Mouse (Mus musculus) midbrain, embryonic 11.5 days (tissue): ENCODE results near the gene H2-Q6. TPM values are rescaled to one million over a fixed set of nuclear protein-coding genes. Genes with fewer than 3 reads are reported as not detected.
"Not testable (repeated sequence)": the region's sequence is repeated elsewhere in the genome, so short reads cannot be mapped to it uniquely, and the experiment has no call there.

Experiments used
- ATAC-seq: fragments of 200-750 bp; cut with Nextera tagmentation; 2 replicates; pipeline ENCODE4 v1.8.0; 2017; ENCODE audit warnings: moderate TSS enrichment, moderate library complexity; ENCODE audit not compliant: low FRiP score
- DNase-seq: peaks from one replicate; pipeline ENCODE4 v3.0.0; 2015; ENCODE audit warnings: low spot score; ENCODE audit errors: missing footprints
- H3K27ac ChIP-seq: fragments of 300-500 bp; sonication (generic); 2 replicates; pipeline ENCODE4 v1.5.1; 2014; ENCODE audit warnings: low read depth, low read length
- H3K27me3 ChIP-seq: fragments of 300-500 bp; sonication (generic); 2 replicates; pipeline ENCODE4 v1.6.1; 2014; ENCODE audit warnings: mild to moderate bottlenecking, low read length, moderate library complexity, mixed read lengths; ENCODE audit not compliant: control insufficient read depth, insufficient read depth
- H3K36me3 ChIP-seq: fragments of 300-500 bp; sonication (generic); 2 replicates; pipeline ENCODE4 v1.6.1; 2014; ENCODE audit warnings: mild to moderate bottlenecking, low read length, moderate library complexity, mixed read lengths; ENCODE audit not compliant: control insufficient read depth, insufficient read depth
- H3K4me1 ChIP-seq: fragments of 300-500 bp; sonication (generic); 2 replicates; pipeline ENCODE4 v1.6.1; 2014; ENCODE audit warnings: low read length; ENCODE audit not compliant: control insufficient read depth, insufficient read depth
- H3K4me2 ChIP-seq: fragments of 300-500 bp; sonication (generic); 2 replicates; pipeline ENCODE4 v1.6.1; 2014; ENCODE audit warnings: mild to moderate bottlenecking, moderate library complexity
- H3K4me3 ChIP-seq: fragments of 300-500 bp; sonication (generic); 2 replicates; pipeline ENCODE4 v1.5.1; 2014; ENCODE audit warnings: low read depth, low read length
- H3K9ac ChIP-seq: fragments of 300-500 bp; sonication (generic); 2 replicates; pipeline ENCODE4 v1.6.1; 2014; ENCODE audit warnings: low read length
- H3K9me3 ChIP-seq: fragments of 300-500 bp; sonication (generic); 2 replicates; pipeline ENCODE4 v1.6.1; 2016; ENCODE audit warnings: low read length; ENCODE audit not compliant: control insufficient read depth
- WGBS: fragments of 180-500 bp; shearing (Covaris S2); extraction: QIAGEN DNeasy Blood & Tissue Kit; methylation state at CpG from one replicate; pipeline ENCODE4 v1.1.7; 2014; 5-methylcytosine and 5-hydroxymethylcytosine counted together
- polyA plus RNA-seq: library from polyadenylated mRNA; unstranded; fragments of >200 nt; fragmentation: Nextera tagmentation; extraction: Ambion mirVana; gene quantifications from 2 replicates; pipeline ENCODE4 v1.2.1, GENCODE M21; 2014

H2-Q6 gene
- 0.33 and 0.93 TPM in 2 replicates for polyA plus RNA-seq

DNA sequence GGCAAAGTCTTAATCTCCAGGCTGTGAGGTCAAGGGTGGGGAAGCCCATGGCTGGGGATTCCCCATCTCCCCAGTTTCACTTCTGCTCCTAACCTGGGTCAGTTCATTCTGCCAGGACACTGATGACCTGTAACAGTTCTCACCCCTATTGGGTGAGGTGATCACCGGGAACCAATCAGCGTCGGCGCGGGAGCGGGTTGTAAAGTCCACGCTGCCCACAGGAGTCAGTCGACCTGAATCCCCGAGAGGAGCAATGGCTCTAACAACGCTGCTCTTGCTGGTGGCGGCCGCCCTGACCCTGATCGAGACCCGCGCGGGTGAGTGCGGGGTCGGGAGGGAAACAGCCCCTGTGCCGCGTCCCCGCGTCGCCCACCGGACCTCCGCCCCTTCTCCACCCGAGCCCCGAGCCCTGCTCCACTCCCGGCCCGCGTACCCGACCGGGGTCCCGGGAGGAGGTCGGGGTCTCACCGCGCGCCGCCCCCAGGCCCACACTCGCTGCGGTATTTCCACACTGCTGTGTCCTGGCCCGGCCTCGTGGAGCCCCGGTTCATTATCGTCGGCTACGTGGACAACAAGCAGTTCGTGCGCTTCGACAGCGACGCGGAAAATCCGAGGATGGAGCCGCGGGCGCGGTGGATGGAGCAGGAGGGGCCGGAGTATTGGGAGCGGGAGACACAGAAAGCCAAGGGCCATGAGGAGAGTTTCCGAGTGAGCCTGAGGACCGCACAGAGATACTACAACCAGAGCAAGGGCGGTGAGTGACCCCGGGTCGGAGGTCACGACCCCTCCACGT is at the start of gene H2-Q6:
H2-Q6 (plus strand) TSS at position 227 of the 793 bp plus-strand sequence.
- H3K36me3 ChIP-seq, H3K4me1 ChIP-seq, H3K27ac ChIP-seq, H3K9me3 ChIP-seq: not testable (repeated sequence)
- H3K4me2 ChIP-seq, result peak within 1 kb of the TSS; percentile 57
- H3K27me3 ChIP-seq, result peaks cover 15% of the 10 kb centered on the region
- ATAC-seq (peak; percentile 79), DNase-seq (peak; percentile 93)
- peak within 1 kb of the TSS; percentile 34 for H3K4me3 ChIP-seq
- H3K9ac ChIP-seq, result peak within 1 kb of the TSS; percentile 54; the same call in 1 of the 2 replicates
- WGBS, result 3% methylated on average over 43 of the region's 66 CpGs

DNA sequence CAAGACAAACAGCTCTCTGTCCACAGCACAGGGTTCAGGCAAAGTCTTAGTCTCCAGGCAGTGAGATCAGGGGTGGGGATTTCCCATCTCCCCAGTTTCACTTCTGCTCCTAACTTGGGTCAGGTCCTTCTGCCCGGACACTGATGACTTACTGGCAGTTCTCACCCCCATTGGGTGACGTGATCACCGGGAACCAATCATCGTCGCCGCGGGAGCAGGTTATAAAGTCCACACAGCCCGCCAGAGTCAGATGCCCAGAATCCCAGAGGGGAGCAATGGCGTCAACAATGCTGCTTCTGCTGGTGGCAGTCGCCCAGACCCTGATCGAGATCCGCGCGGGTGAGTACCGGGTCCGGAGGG is 45.3 kb upstream of the H2-Q6 start, which contains the start of gene H2-Q4:
H2-Q4 (plus strand) TSS at position 249 of the 360 bp plus-strand sequence.
- peak within 1 kb of the TSS; percentile 51 for H3K4me3 ChIP-seq
- peaks cover 3% of the 10 kb centered on the region; the same call in 1 of the 2 replicates for H3K4me1 ChIP-seq
- 0% methylated on average over 16 of the region's 16 CpGs for WGBS
- peak within 1 kb of the TSS; percentile 93 for H3K4me2 ChIP-seq
- no peak for DNase-seq
- H3K27ac ChIP-seq, result no peak within 1 kb of the TSS
- H3K9ac ChIP-seq, result peak within 1 kb of the TSS; percentile 66
- peak; percentile 91 for ATAC-seq
- H3K9me3 ChIP-seq, result no peaks in the 10 kb centered on the region
- no peaks in the 10 kb centered on the region for H3K36me3 ChIP-seq
- H3K27me3 ChIP-seq, result peaks cover 2% of the 10 kb centered on the region; the same call in 1 of the 2 replicates

DNA sequence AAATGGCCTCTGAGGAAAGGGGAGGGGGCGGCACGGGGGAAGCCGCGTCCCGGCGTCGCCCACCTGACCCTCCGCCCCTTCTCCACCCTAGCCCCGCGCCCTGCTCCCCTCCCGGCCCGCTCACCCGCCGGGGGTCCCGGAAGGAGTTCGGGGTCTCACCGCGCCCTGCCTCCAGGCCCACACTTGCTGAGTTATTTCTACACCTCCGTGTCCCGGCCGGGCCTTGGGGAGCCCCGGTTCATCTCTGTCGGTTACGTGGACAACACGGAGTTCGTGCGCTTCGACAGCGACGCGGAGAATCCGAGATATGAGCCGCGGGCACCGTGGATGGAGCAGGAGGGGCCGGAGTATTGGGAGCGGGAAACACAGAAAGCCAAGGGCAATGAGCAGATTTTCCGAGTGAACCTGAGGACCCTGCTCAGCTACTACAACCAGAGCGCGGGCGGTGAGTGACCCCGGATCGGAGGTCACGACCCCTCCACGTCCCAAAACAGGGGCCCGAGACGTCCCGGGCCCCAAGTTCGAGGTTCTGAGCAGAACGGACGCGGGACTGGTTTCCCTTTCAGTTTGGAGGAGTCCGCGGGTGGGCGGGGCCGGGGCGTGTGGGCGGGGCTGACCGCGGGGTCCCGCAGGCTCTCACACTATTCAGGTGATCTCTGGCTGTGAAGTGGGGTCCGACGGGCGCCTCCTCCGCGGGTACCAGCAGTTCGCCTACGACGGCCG is 44.8 kb upstream of the H2-Q6 start:
- Histone ChIP-seq H3K9ac (peak overlapping the region; percentile 66), H3K4me2 (peak overlapping the region; percentile 93), H3K4me1 (peaks cover 3% of the 10 kb centered on the region; the same call in 1 of the 2 replicates), H3K36me3 (no peaks in the 10 kb centered on the region), H3K27ac (no peak overlapping the region), H3K4me3 (peak overlapping the region; percentile 51), H3K27me3 (peaks cover 2% of the 10 kb centered on the region; the same call in 1 of the 2 replicates), H3K9me3 (no peaks in the 10 kb centered on the region)
- under 1% methylated on average over 70 of the region's 70 CpGs for WGBS
- DNase-seq, result peak; percentile 94
- peak; percentile 68 for ATAC-seq

DNA sequence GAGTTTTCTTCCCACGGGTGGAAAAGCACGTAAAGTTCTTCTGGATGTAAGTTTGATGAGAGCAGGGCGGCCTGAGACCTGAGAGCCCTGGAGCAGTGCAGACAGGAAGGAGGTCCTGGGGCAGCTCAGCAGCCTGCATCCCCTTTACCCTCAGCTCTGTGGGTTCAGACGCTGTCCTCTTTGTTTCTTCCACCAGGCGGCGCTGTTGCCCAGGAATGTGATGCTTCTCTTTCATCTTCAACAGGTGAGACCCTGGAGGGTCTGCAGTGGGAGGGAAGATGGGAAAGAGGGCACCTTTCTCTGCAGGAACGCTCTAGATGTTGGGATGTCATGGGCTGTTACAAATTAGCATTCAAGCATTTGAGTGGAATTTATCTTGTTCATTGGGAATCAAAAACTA is 34.9 kb upstream of the H2-Q6 start:
- peak; percentile 90 for DNase-seq
- whole genome bisulfite sequencing, result 5% methylated on average over 7 of the region's 7 CpGs
- not testable (repeated sequence) for H3K9me3 ChIP-seq, ATAC-seq, H3K27me3 ChIP-seq, H3K9ac ChIP-seq, H3K4me3 ChIP-seq, H3K4me1 ChIP-seq, H3K27ac ChIP-seq, H3K4me2 ChIP-seq, H3K36me3 ChIP-seq

DNA sequence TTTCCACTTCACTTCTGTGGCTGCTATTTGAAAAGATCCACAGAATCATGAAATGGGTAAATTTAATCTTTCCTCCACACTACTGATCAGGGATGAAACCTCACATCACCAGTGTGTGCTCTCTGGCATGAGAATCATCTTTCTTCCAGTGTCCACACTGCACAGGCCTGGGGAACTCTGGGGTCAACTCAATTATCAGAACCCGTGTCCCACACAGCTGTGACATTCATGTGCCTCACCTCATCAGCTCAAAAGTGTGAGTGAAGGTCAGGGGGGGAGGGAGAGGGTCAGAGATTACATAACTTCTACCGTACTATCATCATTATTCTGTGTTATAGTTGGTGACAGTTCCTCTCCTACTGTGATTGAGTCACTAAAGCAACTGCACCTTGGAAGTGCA is 32.0 kb upstream of the H2-Q6 start:
- not testable (repeated sequence) for H3K27me3 ChIP-seq, ATAC-seq, H3K27ac ChIP-seq, H3K4me3 ChIP-seq, H3K9me3 ChIP-seq, H3K4me1 ChIP-seq, H3K9ac ChIP-seq, DNase-seq, H3K4me2 ChIP-seq, H3K36me3 ChIP-seq
- 69% methylated on average over 2 of the region's 2 CpGs for WGBS

DNA sequence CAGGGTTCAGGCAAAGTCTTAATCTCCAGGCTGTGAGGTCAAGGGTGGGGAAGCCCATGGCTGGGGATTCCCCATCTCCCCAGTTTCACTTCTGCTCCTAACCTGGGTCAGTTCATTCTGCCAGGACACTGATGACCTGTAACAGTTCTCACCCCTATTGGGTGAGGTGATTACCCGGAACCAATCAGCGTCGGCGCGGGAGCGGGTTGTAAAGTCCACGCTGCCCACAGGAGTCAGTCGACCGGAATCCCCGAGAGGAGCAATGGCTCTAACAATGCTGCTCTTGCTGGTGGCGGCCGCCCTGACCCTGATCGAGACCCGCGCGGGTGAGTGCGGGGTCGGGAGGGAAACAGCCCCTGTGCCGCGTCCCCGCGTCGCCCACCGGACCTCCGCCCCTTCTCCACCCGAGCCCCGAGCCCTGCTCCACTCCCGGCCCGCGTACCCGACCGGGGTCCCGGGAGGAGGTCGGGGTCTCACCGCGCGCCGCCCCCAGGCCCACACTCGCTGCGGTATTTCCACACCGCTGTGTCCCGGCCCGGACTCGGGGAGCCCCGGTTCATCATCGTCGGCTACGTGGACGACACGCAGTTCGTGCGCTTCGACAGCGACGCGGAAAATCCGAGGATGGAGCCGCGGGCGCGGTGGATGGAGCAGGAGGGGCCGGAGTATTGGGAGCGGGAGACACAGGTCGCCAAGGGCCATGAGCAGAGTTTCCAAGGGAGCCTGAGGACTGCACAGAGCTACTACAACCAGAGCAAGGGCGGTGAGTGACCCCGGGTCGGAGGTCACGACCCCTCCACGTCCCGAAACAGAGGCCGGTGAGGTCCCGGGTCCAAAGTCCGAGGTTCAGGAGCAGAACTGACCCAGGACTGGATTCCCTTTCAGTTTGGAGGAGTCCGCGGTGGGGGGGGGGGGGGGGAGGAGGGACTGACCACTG is 30.5 kb upstream of the H2-Q6 start:
- DNase-seq (peak; percentile 83), ATAC-seq (peak; percentile 78)
- H3K9me3 ChIP-seq, H3K4me1 ChIP-seq, H3K9ac ChIP-seq, H3K36me3 ChIP-seq, H3K27me3 ChIP-seq, H3K27ac ChIP-seq: not testable (repeated sequence)
- H3K4me3 ChIP-seq, result peak overlapping the region; percentile 19; the same call in 1 of the 2 replicates
- WGBS, result 4% methylated on average over 49 of the region's 75 CpGs
- peak overlapping the region; percentile 40 for H3K4me2 ChIP-seq

DNA sequence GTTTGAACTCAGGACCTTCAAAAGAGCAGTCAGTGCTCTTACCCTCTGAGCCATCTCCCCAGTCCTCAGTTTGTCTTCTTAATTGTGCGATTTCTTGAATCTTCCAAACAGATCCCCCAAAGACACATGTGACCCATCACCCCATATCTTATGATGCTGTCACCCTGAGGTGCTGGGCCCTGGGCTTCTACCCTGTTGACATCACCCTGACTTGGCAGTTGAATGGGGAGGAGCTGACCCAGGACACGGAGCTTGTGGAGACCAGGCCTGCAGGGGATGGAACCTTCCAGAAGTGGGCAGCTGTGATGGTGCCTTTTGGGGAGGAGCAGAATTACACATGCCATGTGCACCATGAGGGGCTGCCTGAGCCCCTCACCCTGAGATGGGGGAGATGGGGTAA is 27.7 kb upstream of the H2-Q6 start:
- H3K4me1 ChIP-seq, H3K9ac ChIP-seq, DNase-seq, H3K4me3 ChIP-seq, ATAC-seq, H3K36me3 ChIP-seq, H3K4me2 ChIP-seq, H3K27ac ChIP-seq, H3K27me3 ChIP-seq, H3K9me3 ChIP-seq: not testable (repeated sequence)
- 92% methylated on average over 2 of the region's 2 CpGs for WGBS

DNA sequence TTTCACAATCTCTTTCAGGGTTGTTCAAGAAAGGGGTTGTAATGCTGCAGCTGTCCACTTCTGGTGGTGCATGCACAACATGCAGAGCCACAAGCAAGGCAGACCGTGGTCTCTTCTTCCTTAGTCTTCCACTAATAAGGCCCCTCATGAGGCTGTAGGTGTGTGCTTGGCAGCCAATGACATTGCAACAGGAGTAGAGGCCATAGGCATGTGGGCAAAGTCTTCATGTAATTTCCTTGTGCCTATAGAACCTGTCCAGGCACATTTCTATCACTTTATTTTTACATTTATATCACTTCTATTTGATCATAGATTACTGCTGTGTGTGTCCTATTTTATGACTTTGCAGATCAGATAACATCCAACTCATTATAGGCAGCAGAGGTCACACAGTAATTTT is 11.6 kb upstream of the H2-Q6 start:
- DNase-seq, H3K36me3 ChIP-seq, H3K9me3 ChIP-seq, H3K4me3 ChIP-seq, H3K4me2 ChIP-seq, H3K27ac ChIP-seq, H3K9ac ChIP-seq, H3K4me1 ChIP-seq, ATAC-seq, H3K27me3 ChIP-seq: not testable (repeated sequence)
- WGBS, result no CpG with 5 or more reads among the region's 1 CpGs
